Mouse (Mus musculus): ENCODE data around the gene Arhgef10l.

GRCm38 (mm10) chr4:140710781-140711180, 45.0 kb upstream of the Arhgef10l start:
- TF ChIP-seq GATA1 (IDR thresholded peaks at IDR 0.05; ENCODE audit: low read length) (no peak), TAL1 (IDR thresholded peaks at IDR 0.05; ENCODE audit: low read length) (no peak)

All from erythroblast, embryonic 14.5 days (primary cell).